24 mouse cellular contexts compared by ENCODE assay signal in genomic region chr6:55416202-55416601, GRCm38 (mm10). TPM values are rescaled to one million over a fixed set of nuclear protein-coding genes. Genes with fewer than 3 reads are reported as not detected.
DNase-seq lines count a peak whose midpoint lies in the region; ATAC-seq and TF ChIP-seq lines count a peak whose summit lies in the region.
"Had no signal": no experiment of that assay in that cellular context is flagged by ENCODE, and none has a peak within 500 bp of the region (broad histone marks: within the 10 kb centered on the region; RNA-seq: fewer than 3 reads in every experiment).

No protein-coding gene starts in this region.

- TF ChIP-seq EP300 in heart, adult 2 months (IDR thresholded peaks at IDR 0.05; ENCODE audit: insufficient read depth, low read depth, low read length): no peak

- H3K4me1 ChIP-seq in midbrain, embryonic 11.5 days (ENCODE audit: control insufficient read depth, insufficient read depth, low read length): peaks cover 16% of the 10 kb centered on the region
- no peaks in the 10 kb centered on the region for H3K4me1 ChIP-seq in heart, adult 2 months (ENCODE audit: control insufficient read depth, insufficient read depth, low read length)
- H3K4me1 ChIP-seq: intestine, embryonic 15.5 days; limb, embryonic 15.5 days had no signal

- DNase-seq in frontal cortex, postnatal 14 days (ENCODE audit: low spot score in 2 of 2): no peak
- peak; percentile 48 to 60 for DNase-seq in left cerebral cortex, postnatal 14 days (ENCODE audit: low spot score in 2 of 2)
- no peak for DNase-seq in left cerebral cortex, postnatal 10 days (ENCODE audit: extremely low spot score in 1 of 2, low spot score in 2 of 2)
- DNase-seq in brain, embryonic 14.5 days (ENCODE audit: low read depth): peak; percentile 73
- DNase-seq in midbrain, embryonic 11.5 days (ENCODE audit: low spot score, missing footprints): peak; percentile 84
- no peak for DNase-seq in ovary, postnatal 14 days (ENCODE audit: low spot score)
- DNase-seq in heart, adult 2 months: no peak
- DNase-seq: adrenal gland, adult 2 months; cerebellum, adult 11 months; cerebellum, postnatal 14 days; gastrocnemius, postnatal 25 days; lung, adult 2 months; lung, postnatal 36 days had no signal

- no peak overlapping the region for H3K27ac ChIP-seq in midbrain, embryonic 11.5 days (ENCODE audit: low read depth, low read length)
- no peak overlapping the region for H3K27ac ChIP-seq in heart, adult 2 months
- H3K27ac ChIP-seq: intestine, embryonic 15.5 days; limb, embryonic 15.5 days; midbrain, embryonic 12.5 days had no signal

- peak; percentile 86 for ATAC-seq in frontal cortex, adult (ENCODE audit: low TSS enrichment)
- ATAC-seq in midbrain, embryonic 11.5 days (ENCODE audit: low FRiP score): 0 out of 2 replicates have a peak, but pooled peaks have one; percentile 66
- ATAC-seq: intestine, embryonic 15.5 days had no signal

- H3K9ac ChIP-seq in midbrain, embryonic 11.5 days (ENCODE audit: low read length): no peak overlapping the region
- H3K9ac ChIP-seq in heart, adult 2 months (ENCODE audit: low read depth, low read length): no peak overlapping the region
- H3K9ac ChIP-seq: intestine, embryonic 15.5 days; limb, embryonic 15.5 days; midbrain, embryonic 12.5 days had no signal

- H3K79me2 ChIP-seq in heart, adult 2 months (replicated peaks; ENCODE audit: control insufficient read depth, insufficient read depth, low read length): no peaks in the 10 kb centered on the region

- H3K4me2 ChIP-seq in midbrain, embryonic 11.5 days: no peak overlapping the region
- H3K4me2 ChIP-seq: heart, embryonic 11.5 days; intestine, embryonic 15.5 days; limb, embryonic 15.5 days; midbrain, embryonic 12.5 days had no signal

- H3K9me3 ChIP-seq in midbrain, embryonic 11.5 days (ENCODE audit: control insufficient read depth, low read length): no peaks in the 10 kb centered on the region
- H3K9me3 ChIP-seq: intestine, embryonic 15.5 days; limb, embryonic 15.5 days; midbrain, embryonic 12.5 days had no signal

- H3K27me3 ChIP-seq in midbrain, embryonic 11.5 days (ENCODE audit: control insufficient read depth, insufficient read depth, low read length): no peaks in the 10 kb centered on the region
- no peaks in the 10 kb centered on the region for H3K27me3 ChIP-seq in heart, adult 2 months (ENCODE audit: control insufficient read depth, insufficient read depth, low read length)
- H3K27me3 ChIP-seq: intestine, embryonic 15.5 days; limb, embryonic 15.5 days had no signal

- H3K36me3 ChIP-seq in midbrain, embryonic 11.5 days (ENCODE audit: control insufficient read depth, insufficient read depth, low read length): no peaks in the 10 kb centered on the region
- no peaks in the 10 kb centered on the region for H3K36me3 ChIP-seq in heart, adult 2 months (ENCODE audit: control insufficient read depth, insufficient read depth, low read length)
- H3K36me3 ChIP-seq: intestine, embryonic 15.5 days; limb, embryonic 15.5 days; midbrain, embryonic 12.5 days had no signal

- TF ChIP-seq POLR2A in brain, embryonic 14.5 days (IDR thresholded peaks at IDR 0.05; ENCODE audit: borderline replicate concordance, extremely low read depth, insufficient read depth, insufficient read length, poor library complexity, severe bottlenecking): no peak
- no peak for TF ChIP-seq POLR2A in heart, adult 2 months (IDR thresholded peaks at IDR 0.05; ENCODE audit: insufficient read depth, low read depth, low read length)

- 51% methylated on average over 5 of the region's 5 CpGs for whole genome bisulfite sequencing in midbrain, embryonic 11.5 days
- WGBS in heart, adult 2 months: 79% methylated on average over 5 of the region's 5 CpGs

- H3K4me3 ChIP-seq in midbrain, embryonic 11.5 days (ENCODE audit: low read depth, low read length): no peak overlapping the region
- no peak overlapping the region for H3K4me3 ChIP-seq in heart, adult 2 months
- H3K4me3 ChIP-seq: erythroblast, embryonic 14.5 days; intestine, embryonic 15.5 days; limb, embryonic 15.5 days; midbrain, embryonic 12.5 days had no signal

- TF ChIP-seq CTCF in brain, embryonic 14.5 days (IDR thresholded peaks at IDR 0.05; ENCODE audit: borderline replicate concordance, extremely low read depth, insufficient read depth, insufficient read length): no peak
- TF ChIP-seq CTCF in heart, adult 2 months (IDR thresholded peaks at IDR 0.05): no peak

- intact Hi-C loops in left cerebral cortex, postnatal 14 days (cut with DNase I): no loop called here
- intact Hi-C loops in left cerebral cortex, postnatal 10 days (cut with DNase I): loop anchor here (5.0 kb wide), 1 partner anchor 36 kb away; the partner anchor contains the start of gene Adcyap1r1
- intact Hi-C loops in heart, adult 2 months (cut with DNase I): no loop called here

RNA-seq across cellular contexts. Expression of gene Adcyap1r1, which starts 35.6 kb away (rescaled TPM):
- total RNA-seq in left cerebral cortex, postnatal 14 days (2021): 100 to 1,000 TPM; 113 to 126 TPM
- total RNA-seq in left cerebral cortex, postnatal 10 days (2021): 100 to 1,000 TPM; 137 to 142 TPM
- 44.6 and 69.0 TPM in 2 replicates for polyA plus RNA-seq in brain, embryonic 14.5 days (2012; rRNA removed)
- 17.6 and 20.4 TPM in 2 replicates for polyA plus RNA-seq in midbrain, embryonic 11.5 days (2014; fragmentation: Nextera tagmentation; extraction: Ambion mirVana)
- 1 to 10 TPM; 4.4 to 4.5 TPM for total RNA-seq in heart, adult 2 months (2021)
- 4.8 and 7.4 TPM in 2 replicates for polyA plus RNA-seq in heart, adult 2 months (2012; rRNA removed)
- polyA plus RNA-seq: erythroblast, embryonic 14.5 days had no signal

RNA-seq across cellular contexts. Expression of gene Ghrhr, which starts 40.1 kb away (rescaled TPM):
- not detected for total RNA-seq in left cerebral cortex, postnatal 14 days (2021)
- not detected for total RNA-seq in left cerebral cortex, postnatal 10 days (2021)
- polyA plus RNA-seq in brain, embryonic 14.5 days (2012; rRNA removed): not detected in 2 replicates
- not detected in 2 replicates for polyA plus RNA-seq in midbrain, embryonic 11.5 days (2014; fragmentation: Nextera tagmentation; extraction: Ambion mirVana)
- total RNA-seq in heart, adult 2 months (2021): not detected
- polyA plus RNA-seq in heart, adult 2 months (2012; rRNA removed): not detected in 2 replicates
- total RNA-seq: adrenal gland, adult 2 months; gastrocnemius, postnatal 25 days; heart, postnatal 25 days; left cerebral cortex, adult 8-10 months had no signal
- polyA plus RNA-seq: adrenal gland, adult 2 months; embryonic facial prominence, embryonic 11.5 days; erythroblast, embryonic 14.5 days; heart, embryonic 11.5 days; kidney, embryonic 14.5 days; limb, embryonic 15.5 days; lung, adult 2 months; midbrain, embryonic 12.5 days; stomach, embryonic 14.5 days had no signal

Comparison
In these comparisons a context has a peak if more than half of its experiments do, and no peak if none do; other contexts are left out.
1. DNase-seq: peak in left cerebral cortex, postnatal 14 days (2 of 2), brain, embryonic 14.5 days (single experiment) and midbrain, embryonic 11.5 days (single experiment); none in frontal cortex, postnatal 14 days (0 of 2), left cerebral cortex, postnatal 10 days (0 of 2), ovary, postnatal 14 days (single experiment) and heart, adult 2 months (0 of 2).
2. RNA of gene Adcyap1r1, which starts 35.6 kb away (total RNA-seq): 137 to 142 TPM in left cerebral cortex, postnatal 10 days and 113 to 126 TPM in left cerebral cortex, postnatal 14 days; 4.4 to 4.5 TPM in heart, adult 2 months; every median in the first group is over 10 times any median in the second.